Mouse (Mus musculus) layer of hippocampus, postnatal 10 days (tissue): ENCODE measurements at regions not wholly inside any gene's neighbourhood (a gene's known extent, or its start where the extent isn't known, plus 50 kb on each side); places are given as distances from the start of the nearest gene placed in this dataset.

Experiments
- DNase-seq, 2 experiments: peaks; one replicate each; pipeline ENCODE4 v3.0.0; 2021; ENCODE audit warnings: low spot score in 2 of 2

- no peak for DNase-seq
Observed at GRCm38 (mm10) chr16:75663871-75664270, 71.2 kb downstream of the Rbm11 start.

- peak; percentile 5 to 18 for DNase-seq
Observed at GRCm38 (mm10) chr16:75667589-75667988, 74.9 kb downstream of the Rbm11 start.

GRCm38 (mm10) chr16:75672112-75672511 lies 79.5 kb downstream of the Rbm11 start:
- no peak for DNase-seq

- DNase-seq = peak; percentile 13 to 37
Observed at GRCm38 (mm10) chr16:75675871-75676270, 83.2 kb downstream of the Rbm11 start.

- DNase-seq = no peak
Observed at GRCm38 (mm10) chr16:75677180-75677579, 84.5 kb downstream of the Rbm11 start.
